Comparison of ENCODE assay signal across 1 mouse cellular context in the genomic region with DNA sequence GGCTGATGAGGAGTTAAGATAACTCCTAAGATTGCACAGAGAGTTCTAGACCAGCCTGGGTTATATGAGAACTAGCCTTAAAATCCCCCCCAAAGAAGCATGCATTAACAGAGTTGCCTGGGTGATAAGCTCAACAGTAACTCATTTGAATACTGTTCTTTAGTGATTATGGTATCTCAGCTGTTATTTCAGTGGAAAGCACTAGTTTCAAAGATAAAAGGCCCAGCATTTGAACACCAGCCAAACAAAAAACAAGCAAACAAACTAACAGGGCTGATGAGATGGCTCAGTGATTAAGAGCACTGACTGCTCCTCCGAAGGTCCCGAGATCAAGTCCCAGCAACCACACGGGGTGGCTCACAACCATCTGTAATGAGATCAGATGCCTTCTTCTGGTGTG.
TF ChIP-seq lines count a peak whose summit lies in the region.

No protein-coding gene starts in this region.

TF ChIP-seq in MEL, 35 proteins besides CTCF, POLR2A, EP300 and RAD21 (continued from another document):
- TF ChIP-seq NRF1 (IDR thresholded peaks at IDR 0.05; ENCODE audit: insufficient read depth, low read depth, low read length, poor library complexity, severe bottlenecking) = no peak
- peak; percentile 82 for TF ChIP-seq TBP (IDR thresholded peaks at IDR 0.05; ENCODE audit: low read depth, low read length)
- TF ChIP-seq UBTF (IDR thresholded peaks at IDR 0.05; ENCODE audit: borderline replicate concordance, insufficient read depth, low read depth, low read length) = no peak
- no peak for TF ChIP-seq GABPA (IDR thresholded peaks at IDR 0.05; ENCODE audit: low read depth, low read length)
- TF ChIP-seq SIN3A (IDR thresholded peaks at IDR 0.05; ENCODE audit: low read length) = peak; percentile 95
- TF ChIP-seq MXI1 (IDR thresholded peaks at IDR 0.05; ENCODE audit: low read depth, low read length) = peak; percentile 86; the same call in 1 of the 2 replicates
- no peak for TF ChIP-seq POLR2AphosphoS5 (IDR thresholded peaks at IDR 0.05; ENCODE audit: borderline replicate concordance, low read depth, low read length)
- peak; percentile 58; the same call in 1 of the 2 replicates for TF ChIP-seq MYC (IDR thresholded peaks at IDR 0.05; ENCODE audit: low read depth, low read length)
- TF ChIP-seq RCOR1 (IDR thresholded peaks at IDR 0.05; ENCODE audit: low read depth, low read length) = peak; percentile 84
- TF ChIP-seq BHLHE40 (IDR thresholded peaks at IDR 0.05; ENCODE audit: borderline replicate concordance, low read depth, low read length) = peak; percentile 63
- TF ChIP-seq HCFC1 (IDR thresholded peaks at IDR 0.05; ENCODE audit: low read depth, low read length) = peak; percentile 64
- peak; percentile 98 for TF ChIP-seq GATA1 (IDR thresholded peaks at IDR 0.05; ENCODE audit: low read depth, low read length)
- peak; percentile 37; the same call in 1 of the 2 replicates for TF ChIP-seq JUND (IDR thresholded peaks at IDR 0.05; ENCODE audit: low read depth, low read length)
- no peak for TF ChIP-seq ZNF384 (IDR thresholded peaks at IDR 0.05; ENCODE audit: low read depth, low read length)
- peak; percentile 75 for TF ChIP-seq POLR2AphosphoS2 (IDR thresholded peaks at IDR 0.05; ENCODE audit: low read length)
- peak; percentile 62 for TF ChIP-seq MAX (IDR thresholded peaks at IDR 0.05; ENCODE audit: low read length)
- no peak for TF ChIP-seq ELF1 (IDR thresholded peaks at IDR 0.05; ENCODE audit: low read depth, low read length)
- peak; percentile 90 for TF ChIP-seq MYB (IDR thresholded peaks at IDR 0.05; ENCODE audit: low read depth, low read length)
- peak; percentile 3; the same call in 1 of the 2 replicates for TF ChIP-seq SMC3 (IDR thresholded peaks at IDR 0.05; ENCODE audit: low read depth, low read length)
- 0 out of 2 replicates have a peak, but pooled peaks have one; percentile 5 for TF ChIP-seq ZKSCAN1 (IDR thresholded peaks at IDR 0.05; ENCODE audit: low read depth, low read length)
- TF ChIP-seq MEF2A (IDR thresholded peaks at IDR 0.05; ENCODE audit: extremely low read depth, insufficient replicate concordance, low read depth, low read length, poor library complexity, severe bottlenecking) = no peak
- TF ChIP-seq USF2 (IDR thresholded peaks at IDR 0.05; ENCODE audit: borderline replicate concordance in 1 of 2, insufficient read depth in 1 of 2, low read depth in 1 of 2, low read length in 2 of 2) = no peak
- TF ChIP-seq TCF12 (IDR thresholded peaks at IDR 0.05; ENCODE audit: low read depth, low read length) = peak; percentile 97
- peak; percentile 59 for TF ChIP-seq TAL1 (IDR thresholded peaks at IDR 0.05; ENCODE audit: low read length)
- TF ChIP-seq MAFK (IDR thresholded peaks at IDR 0.05; ENCODE audit: borderline replicate concordance, low read depth, low read length) = peak; percentile 60
- peak; percentile 91 for TF ChIP-seq MAZ (IDR thresholded peaks at IDR 0.05; ENCODE audit: low read depth, low read length)
